Mouse (Mus musculus) thymus, adult 2 months (tissue): Measurements from ENCODE around the gene Ptges2.

Experiments used
- CTCF ChIP-seq: fragments of 200-500 bp; IDR thresholded peaks from 2 replicates; pipeline ENCODE4 v1.5.1; 2012; ENCODE audit warnings: mild to moderate bottlenecking, control low read depth, low read length, moderate library complexity, borderline replicate concordance; ENCODE audit not compliant: control insufficient read depth, poor library complexity, insufficient read depth; ENCODE audit errors: extremely low read depth
- POLR2A ChIP-seq: fragments of 200-500 bp; IDR thresholded peaks from 2 replicates; pipeline ENCODE4 v1.6.1; 2012; ENCODE audit warnings: mild to moderate bottlenecking, low read length, control low read depth, moderate library complexity; ENCODE audit not compliant: control insufficient read depth, poor library complexity, insufficient read depth; ENCODE audit errors: extremely low read depth

- TF ChIP-seq CTCF (no peak), POLR2A (no peak)
Measured at GRCm38 (mm10) chr2:32436686-32437372, 41.1 kb downstream of the Ptges2 start.
